Mouse (Mus musculus) hindbrain, embryonic 15.5 days (tissue): ENCODE data around the gene Rpain. TPM values are rescaled to one million over a fixed set of nuclear protein-coding genes. Genes with fewer than 3 reads are reported as not detected.
A peak's percentile ranks its signal among the peaks of the same experiment; 100 is the strongest.

Experiments
- ATAC-seq: fragments of 200-750 bp; cut with Nextera tagmentation; 2 replicates; pipeline ENCODE4 v1.8.0; 2017; ENCODE audit warnings: low read depth, moderate number of reproducible peaks, moderate TSS enrichment; ENCODE audit not compliant: low FRiP score
- H3K27ac ChIP-seq: fragments of 300-500 bp; sonication (generic); replicated peaks from 2 replicates; pipeline ENCODE4 v1.5.1; 2015; ENCODE audit warnings: mild to moderate bottlenecking, inconsistent platforms
- H3K27me3 ChIP-seq: fragments of 300-500 bp; sonication (generic); 2 replicates; pipeline ENCODE4 v1.6.1; 2015; ENCODE audit warnings: control low read depth, inconsistent platforms
- H3K36me3 ChIP-seq: fragments of 300-500 bp; sonication (generic); 2 replicates; pipeline ENCODE4 v1.6.1; 2015; ENCODE audit warnings: control low read depth, inconsistent platforms
- H3K4me1 ChIP-seq: fragments of 300-500 bp; sonication (generic); replicated peaks from 2 replicates; pipeline ENCODE4 v1.6.1; 2015; ENCODE audit warnings: control low read depth, inconsistent platforms
- H3K4me2 ChIP-seq: fragments of 300-500 bp; sonication (generic); 2 replicates; pipeline ENCODE4 v1.6.1; 2015; ENCODE audit warnings: moderate library complexity, mild to moderate bottlenecking, inconsistent platforms
- H3K4me3 ChIP-seq: fragments of 300-500 bp; sonication (generic); 2 replicates; pipeline ENCODE4 v1.5.1; 2015; ENCODE audit warnings: mild to moderate bottlenecking, inconsistent platforms
- H3K9ac ChIP-seq: fragments of 300-500 bp; sonication (generic); 2 replicates; pipeline ENCODE4 v1.6.1; 2015; ENCODE audit warnings: inconsistent platforms
- H3K9me3 ChIP-seq: fragments of 300-500 bp; sonication (generic); 2 replicates; pipeline ENCODE4 v1.6.1; 2016; ENCODE audit warnings: control low read depth, inconsistent platforms
- WGBS: fragments of 180-500 bp; shearing (Covaris S2); methylation state at CpG from one replicate; pipeline ENCODE4 v1.1.7; 2015; 5-methylcytosine and 5-hydroxymethylcytosine counted together
- polyA plus RNA-seq: library from polyadenylated mRNA; unstranded; fragments of >200 nt; fragmentation: Nextera tagmentation; extraction: Ambion mirVana; gene quantifications from 2 replicates; pipeline ENCODE4 v1.2.1, GENCODE M21; 2015

Rpain gene
- polyA plus RNA-seq, 1 experiment from 2014 or later: 69.0 TPM

GRCm38 (mm10) chr11:71004316-71004773 is 34.3 kb downstream of the Rpain start, which contains the start of gene Dhx33:
Gene Dhx33, minus strand, starts transcription at chr11:71004437.
- Histone ChIP-seq H3K4me2 (peak within 1 kb of the TSS; percentile 90), H3K36me3 (peaks cover 13% of the 10 kb centered on the region), H3K4me3 (peak within 1 kb of the TSS; percentile 95), H3K9ac (peak within 1 kb of the TSS; percentile 76), H3K9me3 (no peaks in the 10 kb centered on the region), H3K27ac (peak within 1 kb of the TSS; percentile 84), H3K4me1 (peaks cover 23% of the 10 kb centered on the region), H3K27me3 (no peaks in the 10 kb centered on the region)
- peak; percentile 99 for ATAC-seq
- under 1% methylated on average over 35 of the region's 35 CpGs for WGBS

- peak overlapping the region; percentile 25 for H3K9ac ChIP-seq
- H3K27ac ChIP-seq: 0 out of 2 replicates have a peak overlapping the region, but pooled peaks have one; percentile 57
- no peak for ATAC-seq
- H3K27me3 ChIP-seq: no peaks in the 10 kb centered on the region
- H3K4me2 ChIP-seq: peak overlapping the region; percentile 90
- peak overlapping the region; percentile 95 for H3K4me3 ChIP-seq
- peaks cover 23% of the 10 kb centered on the region for H3K4me1 ChIP-seq
- WGBS: 51% methylated on average over 5 of the region's 5 CpGs
- peaks cover 12% of the 10 kb centered on the region; the same call in 1 of the 2 replicates for H3K36me3 ChIP-seq
- H3K9me3 ChIP-seq: no peaks in the 10 kb centered on the region
These were observed 35.0 kb downstream of the Rpain start for GRCm38 (mm10) chr11:71005046-71005445.

- ATAC-seq: no peak
- Histone ChIP-seq H3K4me1 (peaks cover 23% of the 10 kb centered on the region), H3K27ac (no peak overlapping the region), H3K4me3 (no peak overlapping the region), H3K36me3 (peaks cover 28% of the 10 kb centered on the region), H3K4me2 (no peak overlapping the region), H3K27me3 (no peaks in the 10 kb centered on the region), H3K9ac (no peak overlapping the region), H3K9me3 (no peaks in the 10 kb centered on the region)
- 95% methylated on average over 6 of the region's 6 CpGs for WGBS
These were observed 37.0 kb downstream of the Rpain start for GRCm38 (mm10) chr11:71007026-71007425.

- Histone ChIP-seq H3K27me3 (no peaks in the 10 kb centered on the region), H3K36me3 (peaks cover 36% of the 10 kb centered on the region), H3K9me3 (no peaks in the 10 kb centered on the region), H3K27ac (no peak overlapping the region), H3K4me1 (peaks cover 15% of the 10 kb centered on the region), H3K9ac (no peak overlapping the region), H3K4me2 (no peak overlapping the region), H3K4me3 (no peak overlapping the region)
- ATAC-seq: no peak
- 92% methylated on average over 7 of the region's 7 CpGs for WGBS
These were observed 37.8 kb downstream of the Rpain start for GRCm38 (mm10) chr11:71007831-71008230.

- H3K4me2 ChIP-seq: no peak overlapping the region
- H3K4me3 ChIP-seq: no peak overlapping the region
- H3K9me3 ChIP-seq: no peaks in the 10 kb centered on the region
- peaks cover 10% of the 10 kb centered on the region for H3K4me1 ChIP-seq
- H3K27me3 ChIP-seq: no peaks in the 10 kb centered on the region
- 92% methylated on average over 3 of the region's 3 CpGs for WGBS
- H3K36me3 ChIP-seq: peaks cover 38% of the 10 kb centered on the region
- ATAC-seq: no peak
- no peak overlapping the region for H3K9ac ChIP-seq
- H3K27ac ChIP-seq: no peak overlapping the region
These were observed 38.3 kb downstream of the Rpain start for GRCm38 (mm10) chr11:71008321-71008720.

- Histone ChIP-seq H3K4me3 (no peak overlapping the region), H3K27me3 (no peaks in the 10 kb centered on the region), H3K9ac (no peak overlapping the region), H3K9me3 (no peaks in the 10 kb centered on the region), H3K27ac (no peak overlapping the region), H3K4me1 (peaks cover 17% of the 10 kb centered on the region), H3K4me2 (no peak overlapping the region), H3K36me3 (peaks cover 40% of the 10 kb centered on the region)
- WGBS: 96% methylated on average over 7 of the region's 7 CpGs
- no peak for ATAC-seq
These were observed 42.7 kb downstream of the Rpain start for GRCm38 (mm10) chr11:71012743-71013142.

GRCm38 (mm10) chr11:71017051-71017450 is 47.0 kb downstream of the Rpain start:
- peaks cover 12% of the 10 kb centered on the region for H3K36me3 ChIP-seq
- WGBS: 92% methylated on average over 1 of the region's 1 CpGs
- peak overlapping the region; percentile 70; the same call in 1 of the 2 replicates for H3K4me2 ChIP-seq
- no peaks in the 10 kb centered on the region for H3K9me3 ChIP-seq
- ATAC-seq: no peak
- H3K9ac ChIP-seq: no peak overlapping the region
- no peak overlapping the region for H3K4me3 ChIP-seq
- H3K4me1 ChIP-seq: peaks cover 43% of the 10 kb centered on the region
- H3K27ac ChIP-seq: no peak overlapping the region
- no peaks in the 10 kb centered on the region for H3K27me3 ChIP-seq

- Histone ChIP-seq H3K4me2 (peak overlapping the region; percentile 70), H3K9me3 (no peaks in the 10 kb centered on the region), H3K9ac (peak overlapping the region; percentile 90), H3K27me3 (no peaks in the 10 kb centered on the region), H3K4me1 (peaks cover 52% of the 10 kb centered on the region), H3K36me3 (no peaks in the 10 kb centered on the region), H3K27ac (peak overlapping the region; percentile 86), H3K4me3 (peak overlapping the region; percentile 90)
- ATAC-seq: peak; percentile 32; the same call in 1 of the 2 replicates
- 6% methylated on average over 28 of the region's 28 CpGs for WGBS
These were observed 48.6 kb downstream of the Rpain start for GRCm38 (mm10) chr11:71018416-71019200.

- peak; percentile 100 for ATAC-seq
These were observed 49.4 kb downstream of the Rpain start, which contains the start of the genes Mis12 and Derl2 for GRCm38 (mm10) chr11:71019201-71020068. Gene Mis12, plus strand, starts transcription at chr11:71019611. Gene Derl2, minus strand, starts transcription at chr11:71019841.

More at GRCm38 (mm10) chr11:71019201-71020068, 49.4 kb downstream of the Rpain start, which contains the start of the genes Mis12 and Derl2:
- Histone ChIP-seq H3K27ac (peak within 1 kb of the TSS; percentile 88), H3K36me3 (no peaks in the 10 kb centered on the region), H3K4me2 (peak within 1 kb of the TSS; percentile 79), H3K4me3 (peak within 1 kb of the TSS; percentile 90), H3K9ac (peak within 1 kb of the TSS; percentile 90), H3K9me3 (no peaks in the 10 kb centered on the region), H3K4me1 (peaks cover 52% of the 10 kb centered on the region), H3K27me3 (no peaks in the 10 kb centered on the region)
- under 1% methylated on average over 71 of the region's 71 CpGs for WGBS
